Mouse (Mus musculus) myocyte (in vitro differentiated cells): ENCODE measurements around the gene Fam198a. TPM values are rescaled to one million over a fixed set of nuclear protein-coding genes. Genes with fewer than 3 reads are reported as not detected.

Experiments
- H3K27me3 ChIP-seq: one replicate; pipeline ENCODE4 v1.6.1; 2011; ENCODE audit not compliant: control insufficient read depth, insufficient read depth, insufficient read length
- H3K36me3 ChIP-seq: one replicate; pipeline ENCODE4 v1.6.1; 2011; ENCODE audit not compliant: control insufficient read depth, insufficient read depth
- H3K4me2 ChIP-seq: one replicate; pipeline ENCODE4 v1.6.1; 2011; ENCODE audit warnings: low read depth, control low read depth
- H3K4me3 ChIP-seq: one replicate; pipeline ENCODE4 v1.5.1; 2011; ENCODE audit warnings: mild to moderate bottlenecking, control low read depth, moderate library complexity
- H3K79me2 ChIP-seq: one replicate; pipeline ENCODE4 v1.6.1; 2011; ENCODE audit not compliant: control insufficient read depth, insufficient read depth
- H3ac ChIP-seq: one replicate; pipeline ENCODE4 v1.6.1; 2011; ENCODE audit not compliant: control insufficient read depth, insufficient read length
- CEBPB ChIP-seq: IDR thresholded peaks from 2 replicates; pipeline ENCODE4 v1.6.1; 2011; ENCODE audit warnings: mild to moderate bottlenecking, moderate library complexity; ENCODE audit not compliant: poor library complexity, insufficient read depth, severe bottlenecking
- E2F4 ChIP-seq: IDR thresholded peaks from one replicate; pipeline ENCODE4 v1.6.1; 2011; ENCODE audit warnings: mild to moderate bottlenecking, control low read depth, moderate library complexity; ENCODE audit not compliant: insufficient read depth
- MAX ChIP-seq: IDR thresholded peaks from one replicate; pipeline ENCODE4 v1.6.1; 2011; ENCODE audit warnings: low read depth, mild to moderate bottlenecking, control low read depth
- MYOD1 ChIP-seq, 3 experiments: IDR thresholded peaks; one replicate each; pipeline ENCODE4 v1.6.1; 2011; ENCODE audit warnings: control low read depth in 2 of 3, low read depth in 2 of 3, mild to moderate bottlenecking in 2 of 3, moderate library complexity in 1 of 3; ENCODE audit not compliant: insufficient read length in 2 of 3, control insufficient read depth in 1 of 3
- MYOG ChIP-seq, 3 experiments: IDR thresholded peaks; one replicate each; pipeline ENCODE4 v1.6.1; 2011; ENCODE audit warnings: control low read depth in 2 of 3, low read depth in 2 of 3, mild to moderate bottlenecking in 2 of 3; ENCODE audit not compliant: insufficient read length in 2 of 3, control insufficient read depth in 1 of 3, insufficient read depth in 1 of 3
- POLR2A ChIP-seq: IDR thresholded peaks from one replicate; pipeline ENCODE4 v1.6.1; 2011; ENCODE audit warnings: low read depth, mild to moderate bottlenecking, control low read depth, moderate library complexity; ENCODE audit not compliant: insufficient read length
- POLR2AphosphoS2 ChIP-seq: IDR thresholded peaks from one replicate; pipeline ENCODE4 v1.6.1; 2011; ENCODE audit warnings: low read depth, control low read depth; ENCODE audit not compliant: insufficient read length
- REST ChIP-seq: IDR thresholded peaks from one replicate; pipeline ENCODE4 v1.6.1; 2011; ENCODE audit warnings: mild to moderate bottlenecking, control low read depth, moderate library complexity; ENCODE audit not compliant: insufficient read depth, insufficient read length
- SRF ChIP-seq: IDR thresholded peaks from one replicate; pipeline ENCODE4 v1.6.1; 2011; ENCODE audit warnings: low read depth; ENCODE audit not compliant: control insufficient read depth, insufficient read length
- TCF12 ChIP-seq: IDR thresholded peaks from one replicate; pipeline ENCODE4 v1.6.1; 2011; ENCODE audit warnings: mild to moderate bottlenecking, control low read depth; ENCODE audit not compliant: poor library complexity, insufficient read depth, severe bottlenecking
- TCF3 ChIP-seq: IDR thresholded peaks from one replicate; pipeline ENCODE4 v1.6.1; 2011; ENCODE audit warnings: low read depth, control low read depth; ENCODE audit not compliant: insufficient read length
- USF1 ChIP-seq: IDR thresholded peaks from one replicate; pipeline ENCODE4 v1.6.1; 2011; ENCODE audit warnings: low read depth, mild to moderate bottlenecking, control low read depth, moderate library complexity
- polyA plus RNA-seq: library from polyadenylated mRNA; unstranded; fragments of >200 nt; fragmentation: generic; extraction: Trizol; gene quantifications from one replicate; pipeline ENCODE4 v1.2.1, GENCODE M21; 2012; ENCODE audit warnings: missing spikeins

Gene Fam198a
- polyA plus RNA-seq, 1 experiment, result 0.02 TPM

GRCm38 (mm10) chr9:122006175-122006574 is 55.4 kb downstream of the Fam198a start:
- Histone ChIP-seq H3K27me3 (no peaks in the 10 kb centered on the region), H3K79me2 (no peaks in the 10 kb centered on the region), H3K36me3 (no peaks in the 10 kb centered on the region), H3K4me2 (no peak overlapping the region), H3ac (no peak overlapping the region), H3K4me3 (no peak overlapping the region)
- TF ChIP-seq POLR2AphosphoS2, result no peak
- no peak for TF ChIP-seq TCF12
- no peak for TF ChIP-seq CEBPB
- no peak for TF ChIP-seq MYOD1 (IDR thresholded peaks at IDR 0.05; ENCODE audit: control insufficient read depth in 1 of 3, insufficient read length in 2 of 3, low read depth in 2 of 3)
- TF ChIP-seq TCF3, result no peak
- TF ChIP-seq SRF, result no peak
- no peak for TF ChIP-seq REST
- TF ChIP-seq MAX, result no peak
- no peak for TF ChIP-seq POLR2A
- TF ChIP-seq USF1, result no peak
- TF ChIP-seq E2F4, result no peak
- no peak for TF ChIP-seq MYOG (IDR thresholded peaks at IDR 0.05; ENCODE audit: control insufficient read depth in 1 of 3, insufficient read depth in 1 of 3, insufficient read length in 2 of 3, low read depth in 2 of 3)

GRCm38 (mm10) chr9:122006609-122007008 is 55.8 kb downstream of the Fam198a start:
- no peak for TF ChIP-seq SRF
- TF ChIP-seq POLR2A, result no peak
- peak; percentile 92 for TF ChIP-seq REST
- no peak for TF ChIP-seq MYOG (IDR thresholded peaks at IDR 0.05; ENCODE audit: control insufficient read depth in 1 of 3, insufficient read depth in 1 of 3, insufficient read length in 2 of 3, low read depth in 2 of 3)
- TF ChIP-seq TCF12, result no peak
- no peak for TF ChIP-seq CEBPB
- peak in 1 of 3 experiments; percentile 24 for TF ChIP-seq MYOD1 (IDR thresholded peaks at IDR 0.05; ENCODE audit: control insufficient read depth in 1 of 3, insufficient read length in 2 of 3, low read depth in 2 of 3)
- no peak for TF ChIP-seq E2F4
- no peak for TF ChIP-seq POLR2AphosphoS2
- TF ChIP-seq USF1, result peak; percentile 53
- TF ChIP-seq TCF3, result no peak
- TF ChIP-seq MAX, result peak; percentile 32
- H3K27me3 ChIP-seq, result no peaks in the 10 kb centered on the region
- no peak overlapping the region for H3ac ChIP-seq
- H3K4me2 ChIP-seq, result no peak overlapping the region
- no peaks in the 10 kb centered on the region for H3K79me2 ChIP-seq
- no peaks in the 10 kb centered on the region for H3K36me3 ChIP-seq
- H3K4me3 ChIP-seq, result no peak overlapping the region

- TF ChIP-seq TCF12, result no peak
- TF ChIP-seq POLR2A, result no peak
- TF ChIP-seq SRF, result no peak
- no peak for TF ChIP-seq TCF3
- TF ChIP-seq MAX, result no peak
- TF ChIP-seq CEBPB, result no peak
- TF ChIP-seq POLR2AphosphoS2, result no peak
- TF ChIP-seq MYOD1 (IDR thresholded peaks at IDR 0.05; ENCODE audit: control insufficient read depth in 1 of 3, insufficient read length in 2 of 3, low read depth in 2 of 3), result no peak
- no peak for TF ChIP-seq MYOG (IDR thresholded peaks at IDR 0.05; ENCODE audit: control insufficient read depth in 1 of 3, insufficient read depth in 1 of 3, insufficient read length in 2 of 3, low read depth in 2 of 3)
- TF ChIP-seq E2F4, result no peak
- no peak for TF ChIP-seq USF1
- TF ChIP-seq REST, result no peak
- no peak overlapping the region for H3K4me3 ChIP-seq
Observed at GRCm38 (mm10) chr9:122008876-122009275, 58.1 kb downstream of the Fam198a start.

GRCm38 (mm10) chr9:122010751-122011150 is 60.0 kb downstream of the Fam198a start:
- TF ChIP-seq POLR2A (no peak), E2F4 (no peak), TCF12 (no peak), MYOD1 (IDR thresholded peaks at IDR 0.05; ENCODE audit: control insufficient read depth in 1 of 3, insufficient read length in 2 of 3, low read depth in 2 of 3) (no peak), POLR2AphosphoS2 (no peak), USF1 (no peak), SRF (no peak), MAX (no peak), REST (no peak), CEBPB (no peak), TCF3 (no peak), MYOG (IDR thresholded peaks at IDR 0.05; ENCODE audit: control insufficient read depth in 1 of 3, insufficient read depth in 1 of 3, insufficient read length in 2 of 3, low read depth in 2 of 3) (no peak)
- no peak overlapping the region for H3K4me3 ChIP-seq
- H3K4me2 ChIP-seq, result no peak overlapping the region

More at GRCm38 (mm10) chr9:122008876-122009275, 58.1 kb downstream of the Fam198a start:
- Histone ChIP-seq H3K27me3 (no peaks in the 10 kb centered on the region), H3K4me2 (no peak overlapping the region), H3ac (no peak overlapping the region), H3K79me2 (no peaks in the 10 kb centered on the region), H3K36me3 (no peaks in the 10 kb centered on the region)

More at GRCm38 (mm10) chr9:122010751-122011150, 60.0 kb downstream of the Fam198a start:
- H3K27me3 ChIP-seq, result no peaks in the 10 kb centered on the region
- H3K36me3 ChIP-seq, result no peaks in the 10 kb centered on the region
- H3K79me2 ChIP-seq, result no peaks in the 10 kb centered on the region
- H3ac ChIP-seq, result no peak overlapping the region
